Mouse (Mus musculus) layer of hippocampus, adult 9-10 months (tissue): Measurements from ENCODE around the gene Chga.

Source experiments
- DNase-seq: peaks from one replicate; pipeline ENCODE4 v3.0.0; 2022; ENCODE audit warnings: low spot score

Chga gene

DNA sequence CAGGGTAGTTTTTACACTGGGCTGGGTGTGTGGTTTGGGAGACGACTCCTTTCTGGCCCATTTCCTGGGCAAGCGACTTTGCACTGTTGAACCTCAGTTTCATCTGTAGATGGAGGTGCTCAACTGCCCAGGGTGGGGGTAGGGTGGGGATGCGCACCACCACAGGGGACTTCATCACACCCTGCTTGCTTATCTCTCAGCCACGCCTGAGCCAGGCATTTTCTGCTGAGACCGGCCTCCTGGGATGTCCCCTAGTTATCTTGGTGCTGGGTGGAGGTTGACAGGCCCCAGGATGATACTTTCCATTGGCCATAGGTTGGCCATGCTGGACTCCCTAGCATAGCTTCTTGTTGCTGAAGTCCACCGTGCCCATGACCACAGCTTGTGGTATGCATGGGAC is 10.3 kb downstream of the Chga start:
- DNase-seq = no peak

DNA sequence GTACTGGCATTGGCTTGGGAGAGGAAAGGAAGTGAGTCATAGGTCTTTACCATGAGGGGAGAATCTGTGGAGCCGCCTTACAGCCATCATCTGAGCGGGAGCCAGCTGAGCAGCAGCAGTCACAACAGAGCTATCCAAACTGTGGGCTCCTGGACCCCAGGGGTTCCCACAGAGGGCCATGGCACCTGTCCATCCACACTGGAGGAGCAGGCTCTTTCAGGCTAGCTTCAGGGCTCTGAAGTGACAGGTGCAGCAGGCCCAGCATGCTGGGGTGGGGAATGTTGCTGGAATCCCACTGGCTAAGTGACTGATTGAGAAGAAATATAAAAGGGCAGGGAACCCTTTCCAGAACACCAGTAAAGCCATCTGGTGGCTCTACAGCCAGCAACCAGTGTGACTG is 12.2 kb downstream of the Chga start:
- no peak for DNase-seq

DNA sequence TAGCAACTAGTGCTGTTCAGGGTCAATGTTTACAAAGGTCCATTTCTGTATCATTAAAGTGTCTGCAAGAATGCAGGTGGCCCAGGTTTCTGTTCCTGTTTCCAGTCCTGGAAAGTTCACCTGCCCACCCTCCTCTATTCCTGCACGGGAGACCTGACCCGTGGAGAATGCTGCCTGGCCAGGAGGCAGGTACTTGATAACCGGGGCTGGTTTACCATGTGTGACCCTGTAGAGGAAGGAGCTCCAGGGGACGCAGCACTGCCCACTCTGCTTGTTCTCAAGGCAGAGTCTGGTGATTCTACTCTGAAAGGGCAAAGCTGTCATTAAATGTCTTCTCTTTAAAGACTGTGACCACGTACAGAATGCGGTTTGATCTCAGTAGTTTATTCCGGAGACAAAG is 13.4 kb downstream of the Chga start:
- DNase-seq = no peak

- no peak for DNase-seq
These were observed 15.3 kb downstream of the Chga start for GRCm38 (mm10) chr12:102570111-102570510.

- DNase-seq = no peak
These were observed 16.0 kb downstream of the Chga start for GRCm38 (mm10) chr12:102570734-102571133.

GRCm38 (mm10) chr12:102571666-102572065 is 16.9 kb downstream of the Chga start:
- DNase-seq = no peak

DNA sequence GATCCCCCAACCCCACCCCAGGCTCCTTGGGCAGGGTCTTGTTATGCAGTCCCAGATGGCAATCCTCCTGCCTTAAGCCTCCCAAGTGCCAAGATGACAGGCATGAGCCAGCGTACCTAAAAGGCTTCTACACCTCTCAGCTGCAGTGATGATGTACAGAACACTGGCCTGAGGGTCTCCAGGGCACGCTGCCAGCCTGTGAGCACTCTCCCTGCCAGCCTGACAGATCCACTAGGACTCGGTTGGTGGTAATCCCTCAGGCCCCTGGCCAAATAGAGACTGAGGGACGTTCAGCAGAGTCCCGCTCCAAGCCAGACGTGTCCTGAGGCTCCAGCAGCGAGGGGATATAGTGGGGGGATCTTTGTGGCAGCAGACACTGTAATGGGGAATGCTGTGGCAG is 18.3 kb downstream of the Chga start:
- DNase-seq = no peak

- no peak for DNase-seq
These were observed 21.0 kb downstream of the Chga start for GRCm38 (mm10) chr12:102575541-102576329.

- DNase-seq = no peak
These were observed 22.1 kb downstream of the Chga start for GRCm38 (mm10) chr12:102576659-102577398.

- no peak for DNase-seq
These were observed 24.3 kb downstream of the Chga start for GRCm38 (mm10) chr12:102579041-102579440.

- no peak for DNase-seq
These were observed 26.9 kb downstream of the Chga start for GRCm38 (mm10) chr12:102581579-102582196.

DNA sequence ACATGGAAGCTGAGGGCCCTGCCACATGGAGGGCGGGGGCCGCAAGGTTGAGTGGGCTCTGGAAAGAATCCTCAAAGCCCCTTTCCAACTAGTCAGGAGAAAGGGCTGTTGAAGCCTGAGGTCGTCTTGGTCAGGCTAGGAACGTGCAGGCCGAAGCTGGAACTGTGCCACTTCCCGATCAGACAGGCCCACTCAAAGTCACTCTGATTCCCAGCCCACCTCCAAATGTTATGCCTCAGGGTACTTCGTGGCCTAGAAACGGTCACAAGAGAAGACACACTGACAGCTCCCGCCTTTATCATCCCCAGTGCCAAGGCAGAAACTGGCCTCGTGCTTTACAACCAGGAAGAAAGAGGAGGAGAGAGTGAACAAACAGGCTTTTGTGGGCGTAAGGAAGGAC is 27.7 kb downstream of the Chga start:
- no peak for DNase-seq

- DNase-seq = no peak
These were observed 30.6 kb downstream of the Chga start for GRCm38 (mm10) chr12:102585390-102585789.

DNA sequence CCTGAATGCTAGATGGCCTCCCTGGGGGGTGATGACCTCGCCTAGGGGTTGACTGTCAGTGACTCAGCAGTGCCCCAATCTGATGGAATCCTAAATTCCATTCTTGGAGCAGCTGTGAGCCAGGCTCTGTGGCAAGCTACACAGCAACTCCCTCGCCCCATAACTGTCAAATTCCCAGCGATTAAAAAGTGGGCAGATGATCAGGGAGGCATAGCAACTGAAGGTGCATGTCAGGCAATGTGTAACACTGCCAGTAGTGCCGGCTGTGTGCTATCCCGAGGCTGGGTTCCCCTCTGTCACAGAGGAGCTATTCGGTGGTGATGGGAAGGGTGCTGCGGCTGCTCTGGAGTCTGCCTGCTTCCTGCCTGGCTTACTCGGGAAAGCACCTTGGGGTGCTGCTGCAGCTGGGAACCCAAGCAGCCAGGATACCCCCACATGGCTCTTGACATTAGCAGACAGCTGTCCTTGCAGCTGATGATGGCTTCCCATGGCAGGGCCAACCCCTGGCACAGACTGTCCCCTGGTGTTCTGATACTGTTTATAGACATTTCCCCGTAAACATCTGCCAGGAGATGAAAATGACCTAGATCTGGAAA is 31.6 kb downstream of the Chga start:
- no peak for DNase-seq

- no peak for DNase-seq
These were observed 32.3 kb downstream of the Chga start for GRCm38 (mm10) chr12:102587106-102587505.

- no peak for DNase-seq
These were observed 36.1 kb downstream of the Chga start for GRCm38 (mm10) chr12:102590711-102591360.

- no peak for DNase-seq
These were observed 38.9 kb downstream of the Chga start for GRCm38 (mm10) chr12:102593699-102594098.

GRCm38 (mm10) chr12:102594627-102595026 is 39.9 kb downstream of the Chga start:
- DNase-seq = no peak

DNA sequence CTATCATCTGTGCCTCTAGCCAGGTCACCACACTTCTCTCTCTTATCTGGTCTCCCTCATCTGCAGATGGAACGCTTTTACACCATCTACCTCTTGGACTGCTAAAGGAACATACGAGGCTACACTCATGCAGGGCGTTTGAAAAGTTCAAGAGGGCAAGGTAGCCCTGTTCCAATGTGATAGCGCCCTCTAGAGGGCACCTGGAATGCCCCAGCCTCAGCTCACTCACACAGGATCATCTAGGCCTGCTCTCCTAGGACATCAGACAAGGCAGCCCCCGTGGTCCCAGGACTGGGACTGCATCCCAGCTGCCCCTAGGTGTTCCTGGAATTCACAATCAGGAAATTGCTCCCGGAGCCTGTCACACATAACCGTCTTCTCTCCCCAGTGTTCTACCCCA is 41.6 kb downstream of the Chga start:
- no peak for DNase-seq

GRCm38 (mm10) chr12:102597466-102597865 is 42.7 kb downstream of the Chga start:
- DNase-seq = no peak

GRCm38 (mm10) chr12:102598535-102598934 is 43.8 kb downstream of the Chga start:
- DNase-seq = no peak

GRCm38 (mm10) chr12:102599801-102600200 is 45.0 kb downstream of the Chga start:
- no peak for DNase-seq
